ENCODE assay signal across 8 mouse cellular contexts in genomic region chr16:31199591-31199925, GRCm38 (mm10). TPM values are rescaled to one million over a fixed set of nuclear protein-coding genes. Genes with fewer than 3 reads are reported as not detected.
DNase-seq lines count a peak whose midpoint lies in the region; ATAC-seq lines count a peak whose summit lies in the region.

No protein-coding gene starts in this region.

- H3K36me3 ChIP-seq in embryonic facial prominence, embryonic 13.5 days: no peaks in the 10 kb centered on the region
- no peaks in the 10 kb centered on the region for H3K36me3 ChIP-seq in heart, embryonic 12.5 days

- WGBS in embryonic facial prominence, embryonic 13.5 days: 1% methylated on average over 14 of the region's 14 CpGs
- 10% methylated on average over 14 of the region's 14 CpGs for WGBS in heart, embryonic 12.5 days

- H3K4me2 ChIP-seq in embryonic facial prominence, embryonic 13.5 days: peak overlapping the region; percentile 77
- peak overlapping the region; percentile 85 for H3K4me2 ChIP-seq in heart, embryonic 12.5 days

- H3K9ac ChIP-seq in embryonic facial prominence, embryonic 13.5 days: peak overlapping the region; percentile 91
- H3K9ac ChIP-seq in heart, embryonic 12.5 days: peak overlapping the region; percentile 92

- H3K9me3 ChIP-seq in embryonic facial prominence, embryonic 13.5 days: no peaks in the 10 kb centered on the region
- H3K9me3 ChIP-seq in heart, embryonic 12.5 days (replicated peaks): no peaks in the 10 kb centered on the region

- H3K4me1 ChIP-seq in embryonic facial prominence, embryonic 13.5 days: peaks cover 17% of the 10 kb centered on the region
- peaks cover 17% of the 10 kb centered on the region for H3K4me1 ChIP-seq in heart, embryonic 12.5 days (replicated peaks)

- H3K27me3 ChIP-seq in embryonic facial prominence, embryonic 13.5 days: no peaks in the 10 kb centered on the region
- H3K27me3 ChIP-seq in heart, embryonic 12.5 days (replicated peaks): no peaks in the 10 kb centered on the region

- no peak for ATAC-seq in embryonic facial prominence, embryonic 13.5 days (ENCODE audit: insufficient number of reproducible peaks, insufficient read depth, low FRiP score, low TSS enrichment, low read depth)
- ATAC-seq in heart, embryonic 12.5 days (ENCODE audit: insufficient number of reproducible peaks, low FRiP score): no peak
- ATAC-seq in megakaryocyte-erythroid progenitor cell, adult 5-6 weeks (replicated peaks; ENCODE audit: low FRiP score, low TSS enrichment, poor library complexity, severe bottlenecking): no peak

- DNase-seq in ovary, adult 18-20 months (ENCODE audit: low spot score): peak; percentile 15
- DNase-seq in ovary, postnatal 10 days (ENCODE audit: low spot score): no peak
- peak; percentile 61 for DNase-seq in kidney, postnatal 10 days
- DNase-seq in lung, postnatal 10 days: peak; percentile 76
- peak; percentile 69 to 78 for DNase-seq in right cerebral cortex, postnatal 10 days (ENCODE audit: low spot score in 2 of 2)

- peak overlapping the region; percentile 90 for H3K4me3 ChIP-seq in embryonic facial prominence, embryonic 13.5 days
- peak overlapping the region; percentile 92 for H3K4me3 ChIP-seq in heart, embryonic 12.5 days

- H3K27ac ChIP-seq in embryonic facial prominence, embryonic 13.5 days: peak overlapping the region; percentile 91
- H3K27ac ChIP-seq in heart, embryonic 12.5 days (ENCODE audit: poor library complexity, severe bottlenecking): peak overlapping the region; percentile 90; the same call in 1 of the 2 replicates

RNA-seq across cellular contexts. Expression of gene Acap2, which starts 1.5 kb away (rescaled TPM):
- 22.6 and 25.1 TPM in 2 replicates for polyA plus RNA-seq in embryonic facial prominence, embryonic 13.5 days (2015; fragmentation: Nextera tagmentation; extraction: Ambion mirVana)
- polyA plus RNA-seq in heart, embryonic 12.5 days (2016; fragmentation: Nextera tagmentation; extraction: Ambion mirVana): 17.0 and 18.0 TPM in 2 replicates
- 9.6 and 16.2 TPM in 2 replicates for total RNA-seq in megakaryocyte-erythroid progenitor cell, adult 5-6 weeks (2014; fragmentation: Nextera tagmentation)
- total RNA-seq in megakaryocyte-erythroid progenitor cell, adult 5-6 weeks (2017): 17.4 and 21.7 TPM in 2 replicates
